Mouse (Mus musculus) forebrain, embryonic 11.5 days (tissue): ENCODE data around the gene Cacnb2. TPM values are rescaled to one million over a fixed set of nuclear protein-coding genes. Genes with fewer than 3 reads are reported as not detected.

ENCODE experiments used
- ATAC-seq: fragments of 200-750 bp; cut with Nextera tagmentation; replicated peaks from 2 replicates; pipeline ENCODE4 v1.8.0; 2017; ENCODE audit warnings: moderate TSS enrichment; ENCODE audit not compliant: low FRiP score
- DNase-seq: peaks from one replicate; pipeline ENCODE4 v3.0.0-alpha.2; 2017; ENCODE audit warnings: low spot score
- H3K27ac ChIP-seq: fragments of 300-500 bp; sonication (generic); 2 replicates; pipeline ENCODE4 v1.5.1; 2014; ENCODE audit warnings: low read depth, low read length
- H3K27me3 ChIP-seq: fragments of 300-500 bp; sonication (generic); 2 replicates; pipeline ENCODE4 v1.6.1; 2014; ENCODE audit warnings: mild to moderate bottlenecking, low read length, mixed read lengths; ENCODE audit not compliant: control insufficient read depth, insufficient read depth
- H3K36me3 ChIP-seq: fragments of 300-500 bp; sonication (generic); 2 replicates; pipeline ENCODE4 v1.6.1; 2014; ENCODE audit warnings: mild to moderate bottlenecking, low read length, moderate library complexity, mixed read lengths; ENCODE audit not compliant: control insufficient read depth, insufficient read depth
- H3K4me1 ChIP-seq: fragments of 300-500 bp; sonication (generic); replicated peaks from 2 replicates; pipeline ENCODE4 v1.6.1; 2014; ENCODE audit warnings: low read length, mixed read lengths; ENCODE audit not compliant: control insufficient read depth, insufficient read depth
- H3K4me2 ChIP-seq: fragments of 300-500 bp; sonication (generic); 2 replicates; pipeline ENCODE4 v1.6.1; 2014; ENCODE audit warnings: low read depth, mild to moderate bottlenecking, low read length, moderate library complexity, mixed read lengths; ENCODE audit not compliant: severe bottlenecking
- H3K4me3 ChIP-seq: fragments of 300-500 bp; sonication (generic); 2 replicates; pipeline ENCODE4 v1.5.1; 2014; ENCODE audit warnings: low read depth, low read length
- H3K9ac ChIP-seq: fragments of 300-500 bp; sonication (generic); 2 replicates; pipeline ENCODE4 v1.6.1; 2014; ENCODE audit warnings: low read length
- H3K9me3 ChIP-seq: fragments of 300-500 bp; sonication (generic); 2 replicates; pipeline ENCODE4 v1.6.1; 2016; ENCODE audit warnings: low read length, mixed read lengths; ENCODE audit not compliant: control insufficient read depth
- WGBS: fragments of 180-500 bp; shearing (Covaris S2); extraction: QIAGEN DNeasy Blood & Tissue Kit; methylation state at CpG from one replicate; pipeline ENCODE4 v1.1.7; 2014; 5-methylcytosine and 5-hydroxymethylcytosine counted together
- polyA plus RNA-seq: library from polyadenylated mRNA; unstranded; fragments of >200 nt; fragmentation: Nextera tagmentation; extraction: Ambion mirVana; gene quantifications from 2 replicates; pipeline ENCODE4 v1.2.1, GENCODE M21; 2014

The Cacnb2 gene
- polyA plus RNA-seq, 1 experiment from 2014 or later = 4.0 TPM

DNA sequence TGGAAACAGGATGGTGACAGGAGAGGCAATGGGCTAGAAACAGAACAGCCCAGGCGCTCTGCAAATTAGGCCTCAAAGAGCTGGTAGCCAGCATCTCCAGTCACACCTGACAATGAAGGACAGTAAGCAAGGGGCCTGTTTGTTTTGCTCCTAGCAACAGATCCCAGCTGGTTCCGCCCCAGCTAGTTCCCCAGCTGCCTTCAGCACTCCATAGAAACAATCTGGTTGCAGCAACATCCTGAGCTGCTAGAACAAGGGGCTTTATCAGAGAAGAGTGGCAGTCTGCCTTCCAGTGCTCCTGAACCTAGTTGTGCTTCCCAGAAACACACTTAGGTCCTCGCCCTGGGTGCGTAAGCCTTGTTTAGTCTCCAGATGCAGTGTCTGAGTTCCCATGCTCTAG is 5.7 kb downstream of the Cacnb2 start:
- 70% methylated on average over 4 of the region's 4 CpGs for WGBS
- H3K9ac ChIP-seq = no peak overlapping the region
- H3K27ac ChIP-seq = no peak overlapping the region
- H3K9me3 ChIP-seq = no peaks in the 10 kb centered on the region
- H3K4me1 ChIP-seq = peaks cover 8% of the 10 kb centered on the region
- H3K36me3 ChIP-seq = no peaks in the 10 kb centered on the region
- H3K27me3 ChIP-seq = no peaks in the 10 kb centered on the region
- H3K4me2 ChIP-seq = no peak overlapping the region
- ATAC-seq (no peak), DNase-seq (no peak)
- no peak overlapping the region for H3K4me3 ChIP-seq

DNA sequence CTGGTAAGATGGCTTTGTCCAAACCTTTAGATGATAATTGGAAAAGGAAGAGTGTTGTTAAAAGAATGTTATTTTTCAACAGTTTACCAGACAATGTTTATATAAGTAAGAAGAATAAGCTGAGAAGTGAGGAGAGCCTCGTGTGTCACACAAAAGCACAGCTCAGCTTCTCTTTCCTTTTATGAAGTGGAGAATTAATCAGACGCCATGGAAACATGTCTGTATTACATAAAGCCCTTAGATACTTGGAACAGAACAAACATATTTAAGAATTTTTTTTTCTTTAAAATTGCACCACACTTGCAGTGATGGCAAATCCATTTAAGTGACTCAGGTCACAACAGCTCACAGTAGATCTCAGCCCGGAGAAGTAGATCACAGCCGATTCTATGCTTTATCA is 9.8 kb downstream of the Cacnb2 start:
- Histone ChIP-seq H3K4me3 (no peak overlapping the region), H3K9ac (no peak overlapping the region), H3K9me3 (no peaks in the 10 kb centered on the region), H3K4me1 (peaks cover 5% of the 10 kb centered on the region), H3K27me3 (no peaks in the 10 kb centered on the region), H3K27ac (no peak overlapping the region), H3K4me2 (no peak overlapping the region), H3K36me3 (no peaks in the 10 kb centered on the region)
- 69% methylated on average over 4 of the region's 4 CpGs for WGBS
- ATAC-seq (no peak), DNase-seq (no peak)

- WGBS = 88% methylated on average over 3 of the region's 3 CpGs
- no peak for DNase-seq
- no peak for ATAC-seq
These were observed 13.5 kb downstream of the Cacnb2 start for GRCm38 (mm10) chr2:14616361-14616760.

GRCm38 (mm10) chr2:14620120-14620853 is 17.4 kb downstream of the Cacnb2 start:
- no peak for ATAC-seq

More at GRCm38 (mm10) chr2:14616361-14616760, 13.5 kb downstream of the Cacnb2 start:
- Histone ChIP-seq H3K9me3 (no peaks in the 10 kb centered on the region), H3K36me3 (no peaks in the 10 kb centered on the region), H3K4me2 (no peak overlapping the region), H3K4me1 (no peaks in the 10 kb centered on the region), H3K27me3 (no peaks in the 10 kb centered on the region), H3K27ac (no peak overlapping the region), H3K4me3 (no peak overlapping the region), H3K9ac (no peak overlapping the region)

GRCm38 (mm10) chr2:14620891-14621290 is 18.0 kb downstream of the Cacnb2 start:
- H3K27ac ChIP-seq = no peak overlapping the region
- H3K4me3 ChIP-seq = no peak overlapping the region
- DNase-seq = no peak
- H3K27me3 ChIP-seq = no peaks in the 10 kb centered on the region
- no peak overlapping the region for H3K9ac ChIP-seq
- H3K4me2 ChIP-seq = no peak overlapping the region
- WGBS = 85% methylated on average over 4 of the region's 4 CpGs
- no peaks in the 10 kb centered on the region for H3K4me1 ChIP-seq
- no peaks in the 10 kb centered on the region for H3K36me3 ChIP-seq
- H3K9me3 ChIP-seq = no peaks in the 10 kb centered on the region
- no peak for ATAC-seq

More at GRCm38 (mm10) chr2:14620120-14620853, 17.4 kb downstream of the Cacnb2 start:
- Histone ChIP-seq H3K27me3 (no peaks in the 10 kb centered on the region), H3K27ac (no peak overlapping the region), H3K9ac (no peak overlapping the region), H3K4me1 (no peaks in the 10 kb centered on the region), H3K4me2 (no peak overlapping the region), H3K4me3 (no peak overlapping the region), H3K9me3 (no peaks in the 10 kb centered on the region), H3K36me3 (no peaks in the 10 kb centered on the region)
- no peak for DNase-seq
- WGBS = 89% methylated on average over 6 of the region's 6 CpGs

GRCm38 (mm10) chr2:14623820-14624219 is 20.9 kb downstream of the Cacnb2 start:
- ATAC-seq (no peak), DNase-seq (no peak)
- H3K4me1 ChIP-seq = no peaks in the 10 kb centered on the region
- H3K9me3 ChIP-seq = no peaks in the 10 kb centered on the region
- H3K4me2 ChIP-seq = no peak overlapping the region
- 92% methylated on average over 5 of the region's 5 CpGs for WGBS
- H3K36me3 ChIP-seq = no peaks in the 10 kb centered on the region
- no peaks in the 10 kb centered on the region for H3K27me3 ChIP-seq
- no peak overlapping the region for H3K27ac ChIP-seq
- H3K9ac ChIP-seq = no peak overlapping the region
- H3K4me3 ChIP-seq = no peak overlapping the region

GRCm38 (mm10) chr2:14629814-14630492 is 27.1 kb downstream of the Cacnb2 start:
- WGBS = 86% methylated on average over 9 of the region's 9 CpGs
- DNase-seq (no peak), ATAC-seq (no peak)
- no peaks in the 10 kb centered on the region for H3K27me3 ChIP-seq
- no peak overlapping the region for H3K4me3 ChIP-seq
- no peak overlapping the region for H3K9ac ChIP-seq
- no peaks in the 10 kb centered on the region for H3K36me3 ChIP-seq
- no peaks in the 10 kb centered on the region for H3K4me1 ChIP-seq
- no peak overlapping the region for H3K27ac ChIP-seq
- no peaks in the 10 kb centered on the region for H3K9me3 ChIP-seq
- H3K4me2 ChIP-seq = no peak overlapping the region

- no peaks in the 10 kb centered on the region for H3K9me3 ChIP-seq
- ATAC-seq = no peak
- no peak overlapping the region for H3K4me3 ChIP-seq
- no peaks in the 10 kb centered on the region for H3K36me3 ChIP-seq
- H3K4me2 ChIP-seq = no peak overlapping the region
- no peak overlapping the region for H3K9ac ChIP-seq
- no peak overlapping the region for H3K27ac ChIP-seq
- H3K4me1 ChIP-seq = no peaks in the 10 kb centered on the region
- no peaks in the 10 kb centered on the region for H3K27me3 ChIP-seq
- DNase-seq = no peak
- 89% methylated on average over 1 of the region's 1 CpGs for WGBS
These were observed 28.7 kb downstream of the Cacnb2 start for GRCm38 (mm10) chr2:14631590-14631989.

- H3K9me3 ChIP-seq = no peaks in the 10 kb centered on the region
- H3K4me1 ChIP-seq = no peaks in the 10 kb centered on the region
- no peak for ATAC-seq
- 91% methylated on average over 2 of the region's 2 CpGs for WGBS
- H3K9ac ChIP-seq = no peak overlapping the region
- H3K27ac ChIP-seq = no peak overlapping the region
- H3K36me3 ChIP-seq = no peaks in the 10 kb centered on the region
- H3K27me3 ChIP-seq = no peaks in the 10 kb centered on the region
- no peak for DNase-seq
- H3K4me3 ChIP-seq = no peak overlapping the region
- no peak overlapping the region for H3K4me2 ChIP-seq
These were observed 30.3 kb downstream of the Cacnb2 start for GRCm38 (mm10) chr2:14633202-14633601.
